Mouse (Mus musculus) ES-Bruce4 (cell line): ENCODE results near the gene Tmem120b. TPM values are rescaled to one million over a fixed set of nuclear protein-coding genes. Genes with fewer than 3 reads are reported as not detected.
A peak's percentile ranks its signal among the peaks of the same experiment; 100 is the strongest.

Experiments used
- H3K27ac ChIP-seq: 2 replicates; pipeline ENCODE4 v1.5.1; 2012; ENCODE audit warnings: low read length, inconsistent platforms; ENCODE audit not compliant: insufficient read depth
- H3K27me3 ChIP-seq: 2 replicates; pipeline ENCODE4 v1.6.1; 2012; ENCODE audit warnings: mild to moderate bottlenecking, low read length, inconsistent platforms; ENCODE audit not compliant: control insufficient read depth, poor library complexity, insufficient read depth, severe bottlenecking
- H3K36me3 ChIP-seq: 2 replicates; pipeline ENCODE4 v1.6.1; 2012; ENCODE audit warnings: inconsistent platforms, mild to moderate bottlenecking, low read length, moderate library complexity; ENCODE audit not compliant: control insufficient read depth, poor library complexity, insufficient read depth, severe bottlenecking
- H3K4me1 ChIP-seq: one replicate; pipeline ENCODE4 v1.8.1; 2011; ENCODE audit warnings: low read length; ENCODE audit not compliant: control insufficient read depth, insufficient read depth
- H3K4me3 ChIP-seq: 2 replicates; pipeline ENCODE4 v1.5.1; 2011; ENCODE audit warnings: low read depth, mild to moderate bottlenecking, low read length
- H3K9ac ChIP-seq: 2 replicates; pipeline ENCODE4 v1.6.1; 2012; ENCODE audit warnings: low read depth, mild to moderate bottlenecking, inconsistent platforms; ENCODE audit not compliant: poor library complexity, severe bottlenecking
- H3K9me3 ChIP-seq: replicated peaks from 2 replicates; pipeline ENCODE4 v1.6.1; 2012; ENCODE audit warnings: mild to moderate bottlenecking, low read length, inconsistent platforms; ENCODE audit not compliant: control insufficient read depth, poor library complexity, insufficient read depth, severe bottlenecking
- CTCF ChIP-seq: IDR thresholded peaks from one replicate; pipeline ENCODE4 v1.8.1; 2011; ENCODE audit warnings: low read depth, low read length
- EP300 ChIP-seq: IDR thresholded peaks from 2 replicates; pipeline ENCODE4 v1.6.1; 2011; ENCODE audit warnings: low read depth, low read length; ENCODE audit not compliant: insufficient read depth
- POLR2A ChIP-seq: IDR thresholded peaks from one replicate; pipeline ENCODE4 v1.8.1; 2011; ENCODE audit warnings: low read length; ENCODE audit not compliant: insufficient read depth
- polyA plus RNA-seq: library from polyadenylated mRNA; stranded (reverse); fragments of >200 nt; gene quantifications from 2 replicates; pipeline ENCODE4 v1.2.4, GENCODE M21; 2011; ENCODE audit warnings: low read depth; ENCODE audit not compliant: missing spikeins, insufficient read depth, insufficient read length

Gene Tmem120b
- polyA plus RNA-seq, 1 experiment: 8.9 TPM

GRCm38 (mm10) chr5:123035089-123035488, 33.1 kb upstream of the Tmem120b start:
- peak overlapping the region; percentile 66 for H3K27ac ChIP-seq
- TF ChIP-seq CTCF (no peak), POLR2A (no peak), EP300 (no peak)

GRCm38 (mm10) chr5:123035564-123035963, 32.7 kb upstream of the Tmem120b start:
- Histone ChIP-seq H3K9me3 (0 out of 2 replicates have a peak, but pooled peaks cover 3% of the 10 kb centered on the region), H3K9ac (no peak overlapping the region), H3K36me3 (no peaks in the 10 kb centered on the region), H3K27ac (peak overlapping the region; percentile 66), H3K4me1 (peaks cover 7% of the 10 kb centered on the region), H3K27me3 (no peaks in the 10 kb centered on the region), H3K4me3 (no peak overlapping the region)
- TF ChIP-seq CTCF (no peak), EP300 (peak; percentile 85), POLR2A (no peak)

More at GRCm38 (mm10) chr5:123035089-123035488, 33.1 kb upstream of the Tmem120b start:
- Histone ChIP-seq H3K9ac (no peak overlapping the region), H3K4me1 (peaks cover 6% of the 10 kb centered on the region), H3K4me3 (no peak overlapping the region), H3K36me3 (no peaks in the 10 kb centered on the region), H3K27me3 (no peaks in the 10 kb centered on the region), H3K9me3 (0 out of 2 replicates have a peak, but pooled peaks cover 3% of the 10 kb centered on the region)

GRCm38 (mm10) chr5:123038115-123038514, 30.1 kb upstream of the Tmem120b start:
- Histone ChIP-seq H3K27ac (peak overlapping the region; percentile 85), H3K36me3 (no peaks in the 10 kb centered on the region), H3K27me3 (no peaks in the 10 kb centered on the region), H3K4me3 (no peak overlapping the region), H3K4me1 (peaks cover 10% of the 10 kb centered on the region), H3K9ac (peak overlapping the region; percentile 50), H3K9me3 (no peaks in the 10 kb centered on the region)
- no peak for TF ChIP-seq CTCF

GRCm38 (mm10) chr5:123039120-123039752, 29.0 kb upstream of the Tmem120b start:
- TF ChIP-seq POLR2A: peak; percentile 75
- no peak for TF ChIP-seq CTCF
- TF ChIP-seq EP300: peak; percentile 55; the same call in 1 of the 2 replicates
- peak overlapping the region; percentile 50; the same call in 1 of the 2 replicates for H3K9ac ChIP-seq
- no peaks in the 10 kb centered on the region for H3K9me3 ChIP-seq
- peak overlapping the region; percentile 85 for H3K27ac ChIP-seq
- peaks cover 10% of the 10 kb centered on the region for H3K4me1 ChIP-seq
- H3K4me3 ChIP-seq: peak overlapping the region; percentile 53
- H3K27me3 ChIP-seq: no peaks in the 10 kb centered on the region
- no peaks in the 10 kb centered on the region for H3K36me3 ChIP-seq

GRCm38 (mm10) chr5:123040796-123041195, 27.4 kb upstream of the Tmem120b start:
- H3K9me3 ChIP-seq: no peaks in the 10 kb centered on the region
- peak overlapping the region; percentile 22 for H3K27ac ChIP-seq
- no peaks in the 10 kb centered on the region for H3K27me3 ChIP-seq
- no peak overlapping the region for H3K4me3 ChIP-seq
- TF ChIP-seq EP300 (no peak), POLR2A (no peak), CTCF (no peak)
- H3K4me1 ChIP-seq: peaks cover 10% of the 10 kb centered on the region
- peak overlapping the region; percentile 12 for H3K9ac ChIP-seq
- no peaks in the 10 kb centered on the region for H3K36me3 ChIP-seq

- H3K4me3 ChIP-seq: no peak overlapping the region
- H3K36me3 ChIP-seq: no peaks in the 10 kb centered on the region
- H3K4me1 ChIP-seq: peaks cover 5% of the 10 kb centered on the region
- no peaks in the 10 kb centered on the region for H3K9me3 ChIP-seq
- no peaks in the 10 kb centered on the region for H3K27me3 ChIP-seq
- no peak overlapping the region for H3K27ac ChIP-seq
- no peak overlapping the region for H3K9ac ChIP-seq
- TF ChIP-seq EP300: no peak
- peak; percentile 69 for TF ChIP-seq CTCF
Measured at GRCm38 (mm10) chr5:123043856-123044255, 24.4 kb upstream of the Tmem120b start.
